Mouse (Mus musculus) layer of hippocampus, postnatal 10 days (tissue): ENCODE measurements around the gene Slc16a3. TPM values are rescaled to one million over a fixed set of nuclear protein-coding genes. Genes with fewer than 3 reads are reported as not detected.

Experiments used
- total RNA-seq, 2 experiments: library from RNA; stranded (reverse); gene quantifications; 2 replicates each; pipeline ENCODE4 v1.2.3; 2021

The Slc16a3 gene
- total RNA-seq, 2 experiments from 2014 or later = 2.9 to 4.1 TPM

Other genes starting within 250 kb of the Slc16a3 start
- gene Cenpx, start 234.7 kb upstream of the Slc16a3 start, total RNA-seq = 10 to 100 TPM; 30.1 to 32.0 TPM
- 10 to 100 TPM; 61.1 to 71.1 TPM for gene Lrrc45, start 234.6 kb upstream of the Slc16a3 start, total RNA-seq
- gene Rac3, start 227.0 kb upstream of the Slc16a3 start, total RNA-seq = 100 to 1,000 TPM; 247 to 249 TPM
- gene Dcxr, start 221.2 kb upstream of the Slc16a3 start, total RNA-seq = 10 to 100 TPM in 1 of 2 experiments, 1 to 10 TPM in 1; 7.8 to 10.2 TPM
- 1 to 10 TPM; 2.6 to 2.8 TPM for gene Cbr2, start 216.4 kb upstream of the Slc16a3 start, total RNA-seq
- gene Hmga1b, start 185.7 kb upstream of the Slc16a3 start, total RNA-seq = 10 to 100 TPM; 18.7 to 22.2 TPM
- gene Rfng, start 164.3 kb upstream of the Slc16a3 start, total RNA-seq = 10 to 100 TPM; 89.5 to 91.8 TPM
- 100 to 1,000 TPM; 136 to 144 TPM for gene Gps1, start 164.2 kb upstream of the Slc16a3 start, total RNA-seq
- gene Dus1l, start 152.1 kb upstream of the Slc16a3 start, total RNA-seq = 10 to 100 TPM; 42.3 to 44.5 TPM
- 100 to 1,000 TPM; 286 to 320 TPM for gene Fasn, start 123.9 kb upstream of the Slc16a3 start, total RNA-seq
- gene Ccdc57, start 15.6 kb upstream of the Slc16a3 start, total RNA-seq = 1 to 10 TPM; 7.3 to 7.4 TPM
- 100 to 1,000 TPM; 115 TPM for gene Csnk1d, start 42.9 kb downstream of the Slc16a3 start, total RNA-seq
- gene Cd7, start 90.9 kb downstream of the Slc16a3 start, total RNA-seq = not detected
- not detected for gene Sectm1b, start 115.1 kb downstream of the Slc16a3 start, total RNA-seq
- not detected for gene Sectm1a, start 132.7 kb downstream of the Slc16a3 start, total RNA-seq
- gene Tex19.2, start 170.2 kb downstream of the Slc16a3 start, total RNA-seq = not detected
- not detected for gene Tex19.1, start 197.7 kb downstream of the Slc16a3 start, total RNA-seq
- under 1 TPM; 0.41 to 0.45 TPM for gene Uts2r, start 211.8 kb downstream of the Slc16a3 start, total RNA-seq